Mouse (Mus musculus) central nervous system, embryonic 14 days (tissue): ENCODE results near the gene Trappc6a. TPM values are rescaled to one million over a fixed set of nuclear protein-coding genes. Genes with fewer than 3 reads are reported as not detected.

Source experiments
- polyA plus RNA-seq: library from polyadenylated mRNA; depleted of rRNA; stranded (reverse); fragments of >200 nt; gene quantifications from 2 replicates; pipeline ENCODE4 v1.2.3, GENCODE M21; 2012; rRNA removed

Trappc6a gene
- 34.1 and 35.1 TPM in 2 replicates for polyA plus RNA-seq

GRCm38 (mm10) chr7:19508150-19508923 is at the start of gene Trappc6a, which contains the start of gene Bloc1s3:
Trappc6a (plus strand) TSS chr7:19508395.
Bloc1s3 (minus strand) TSS chr7:19508367.

GRCm38 (mm10) chr7:19458591-19459111 is 49.5 kb upstream of the Trappc6a start, which contains the start of gene Mark4:
Mark4 (minus strand) TSS chr7:19458821.

GRCm38 (mm10) chr7:19462884-19463381 is 45.3 kb upstream of the Trappc6a start, which contains the start of gene Exoc3l2:
Exoc3l2 (plus strand) TSS chr7:19463331.

GRCm38 (mm10) chr7:19517652-19518365 is 9.6 kb downstream of the Trappc6a start, which contains the start of gene Nkpd1:
Nkpd1 (plus strand) TSS chr7:19517838.

GRCm38 (mm10) chr7:19562643-19563410 is 54.6 kb downstream of the Trappc6a start, which contains the start of gene Ppp1r37:
Ppp1r37 (minus strand) TSS chr7:19563076.

Other genes starting within 250 kb of the Trappc6a start
- gene Vasp, start 236.6 kb upstream of the Trappc6a start, polyA plus RNA-seq = 64.3 and 74.5 TPM in 2 replicates
- 0.83 and 1.1 TPM in 2 replicates for gene Ppm1n, start 228.3 kb upstream of the Trappc6a start, polyA plus RNA-seq
- gene Rtn2, start 225.8 kb upstream of the Trappc6a start, polyA plus RNA-seq = 118 and 136 TPM in 2 replicates
- 0.11 and 0.36 TPM in 2 replicates for gene Fosb, start 198.3 kb upstream of the Trappc6a start, polyA plus RNA-seq
- 74.3 and 79.3 TPM in 2 replicates for gene Ercc1, start 163.6 kb upstream of the Trappc6a start, polyA plus RNA-seq
- gene Cd3eap, start 148.9 kb upstream of the Trappc6a start, polyA plus RNA-seq = 14.1 and 14.5 TPM in 2 replicates
- 6.6 and 9.4 TPM in 2 replicates for gene Ppp1r13l, start 148.6 kb upstream of the Trappc6a start, polyA plus RNA-seq
- gene Ercc2, start 126.4 kb upstream of the Trappc6a start, polyA plus RNA-seq = 75.9 and 76.5 TPM in 2 replicates
- gene Klc3, start 104.3 kb upstream of the Trappc6a start, polyA plus RNA-seq = 1.4 and 2.5 TPM in 2 replicates
- 0.10 and 25.4 TPM in 2 replicates for gene Ckm, start 103.6 kb upstream of the Trappc6a start, polyA plus RNA-seq
- gene Mark4, start 49.6 kb upstream of the Trappc6a start, polyA plus RNA-seq = 51.1 and 55.1 TPM in 2 replicates
- 0.85 and 1.6 TPM in 2 replicates for gene Exoc3l2, start 45.1 kb upstream of the Trappc6a start, polyA plus RNA-seq
- 9.1 and 10.5 TPM in 2 replicates for gene Bloc1s3, start within 50 bp of the Trappc6a start, polyA plus RNA-seq
- 0.33 and 0.34 TPM in 2 replicates for gene Nkpd1, start 9.4 kb downstream of the Trappc6a start, polyA plus RNA-seq
- 96.0 and 96.5 TPM in 2 replicates for gene Ppp1r37, start 54.7 kb downstream of the Trappc6a start, polyA plus RNA-seq
- 0.96 and 1.3 TPM in 2 replicates for gene Zfp296, start 68.9 kb downstream of the Trappc6a start, polyA plus RNA-seq
- 63.7 and 64.1 TPM in 2 replicates for gene Gemin7, start 69.2 kb downstream of the Trappc6a start, polyA plus RNA-seq
- 169 and 179 TPM in 2 replicates for gene Clasrp, start 96.1 kb downstream of the Trappc6a start, polyA plus RNA-seq
- gene Relb, start 121.0 kb downstream of the Trappc6a start, polyA plus RNA-seq = 4.5 and 8.3 TPM in 2 replicates
- 81.5 and 83.9 TPM in 2 replicates for gene Clptm1, start 156.6 kb downstream of the Trappc6a start, polyA plus RNA-seq
- gene Apoc2, start 169.5 kb downstream of the Trappc6a start, polyA plus RNA-seq = 0.18 and 0.39 TPM in 2 replicates
- not detected in 2 replicates for gene Gm44805, start 173.0 kb downstream of the Trappc6a start, polyA plus RNA-seq
- gene Apoc4, start 173.1 kb downstream of the Trappc6a start, polyA plus RNA-seq = not detected in 2 replicates
- gene Apoc1, start 184.3 kb downstream of the Trappc6a start, polyA plus RNA-seq = 1.4 and 1.9 TPM in 2 replicates
- gene Apoe, start 190.8 kb downstream of the Trappc6a start, polyA plus RNA-seq = 310 and 317 TPM in 2 replicates
- 100.0 and 101 TPM in 2 replicates for gene Tomm40, start 207.0 kb downstream of the Trappc6a start, polyA plus RNA-seq
- gene Nectin2, start 242.1 kb downstream of the Trappc6a start, polyA plus RNA-seq = 36.1 and 40.6 TPM in 2 replicates